Mouse (Mus musculus) liver, postnatal 0 days (tissue): Measurements from ENCODE around the gene Zfp770.

ENCODE experiments used
- CTCF ChIP-seq: sonication (generic); IDR thresholded peaks from 2 replicates; pipeline ENCODE4 v1.5.1; 2016; ENCODE audit warnings: antibody characterized with exemption, low read depth
- EP300 ChIP-seq: IDR thresholded peaks from 2 replicates; pipeline ENCODE4 v1.6.1; 2016; ENCODE audit warnings: antibody characterized with exemption, low read depth, mild to moderate bottlenecking

- peak; percentile 79 for TF ChIP-seq CTCF
- no peak for TF ChIP-seq EP300
Measured at GRCm38 (mm10) chr2:114145315-114145801, 55.9 kb downstream of the Zfp770 start.
